Mouse (Mus musculus): ENCODE measurements around the gene Gm47289.

GRCm38 (mm10) chr9:119156278-119157201 is 2.4 kb upstream of the Gm47289 start, which contains the start of gene Acaa1b:
- TF ChIP-seq CTCF (IDR thresholded peaks at IDR 0.05; ENCODE audit: low read depth, low read length), result no peak
- TF ChIP-seq GATA1 (IDR thresholded peaks at IDR 0.05; ENCODE audit: borderline replicate concordance, low read length), result no peak
